Mouse (Mus musculus) embryonic fibroblast, embryonic 13.5 days (primary cell): ENCODE data around the gene Cast.

ENCODE experiments used
- CTCF ChIP-seq: IDR thresholded peaks from 2 replicates; pipeline ENCODE4 v1.5.1; 2011; ENCODE audit warnings: mild to moderate bottlenecking, control low read depth, low read length, moderate library complexity, borderline replicate concordance; ENCODE audit not compliant: insufficient read depth
- POLR2A ChIP-seq: IDR thresholded peaks from 2 replicates; pipeline ENCODE4 v1.6.1; 2011; ENCODE audit warnings: low read depth, mild to moderate bottlenecking, control low read depth, low read length, moderate library complexity

DNA sequence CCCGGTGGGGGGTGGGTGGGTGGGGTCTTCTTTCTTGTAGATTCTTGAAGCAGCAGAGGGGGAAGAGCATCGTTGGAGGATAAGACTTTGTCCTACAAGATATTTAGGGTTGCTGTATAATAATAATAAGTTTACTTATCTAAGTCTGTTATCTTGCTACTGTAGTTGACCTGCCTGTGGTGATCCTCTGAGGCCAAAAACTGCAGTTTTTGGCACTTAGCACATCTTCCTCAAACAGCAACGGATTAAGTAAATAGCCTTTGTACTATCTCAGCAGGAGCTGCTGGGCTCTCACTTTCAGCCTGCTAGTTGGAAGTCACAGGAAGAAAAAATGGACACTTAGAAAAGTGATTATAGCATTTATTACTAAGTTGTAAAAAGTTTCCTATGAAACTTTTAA, 112.4 kb downstream of the Cast start:
- no peak for TF ChIP-seq CTCF
- no peak for TF ChIP-seq POLR2A
